ENCODE assay signal across 10 mouse cellular contexts in genomic region chr2:166215610-166216511, GRCm38 (mm10).
A peak's percentile ranks its signal among the peaks of the same experiment; 100 is the strongest.
DNase-seq lines count a peak whose midpoint lies in the region; ATAC-seq lines count a peak whose summit lies in the region.
"Had no signal": no experiment of that assay in that cellular context is flagged by ENCODE, and none has a peak within 500 bp of the region (broad histone marks: within the 10 kb centered on the region; RNA-seq: fewer than 3 reads in every experiment).

No protein-coding gene starts in this region.

- no peaks in the 10 kb centered on the region for H3K36me3 ChIP-seq in forebrain, embryonic 14.5 days (ENCODE audit: control insufficient read depth, insufficient read depth, low read length)
- H3K36me3 ChIP-seq: embryonic facial prominence, embryonic 15.5 days; limb, embryonic 13.5 days had no signal

- H3K4me1 ChIP-seq in forebrain, embryonic 14.5 days (ENCODE audit: control insufficient read depth, insufficient read depth, low read length): peaks cover 5% of the 10 kb centered on the region; the same call in 1 of the 2 replicates

- peak; percentile 46; the same call in 1 of the 2 replicates for ATAC-seq in forebrain, embryonic 14.5 days
- ATAC-seq in megakaryocyte-erythroid progenitor cell, adult 5-6 weeks (replicated peaks; ENCODE audit: low FRiP score, low TSS enrichment, poor library complexity, severe bottlenecking): no peak
- ATAC-seq in erythroid progenitor cell, adult 5-6 weeks (replicated peaks; ENCODE audit: low FRiP score, poor library complexity, severe bottlenecking): no peak

- no peak overlapping the region for H3K27ac ChIP-seq in forebrain, embryonic 14.5 days (ENCODE audit: low read depth, low read length)
- H3K27ac ChIP-seq: embryonic facial prominence, embryonic 15.5 days; limb, embryonic 13.5 days had no signal

- WGBS in forebrain, embryonic 14.5 days: 57% methylated on average over 18 of the region's 18 CpGs

- H3K9me3 ChIP-seq in forebrain, embryonic 14.5 days (replicated peaks; ENCODE audit: control insufficient read depth, low read length): no peaks in the 10 kb centered on the region
- H3K9me3 ChIP-seq: embryonic facial prominence, embryonic 15.5 days; limb, embryonic 13.5 days had no signal

- no peak overlapping the region for H3K4me3 ChIP-seq in forebrain, embryonic 14.5 days (ENCODE audit: low read depth, low read length)
- H3K4me3 ChIP-seq: embryonic facial prominence, embryonic 15.5 days; limb, embryonic 13.5 days had no signal

- H3K27me3 ChIP-seq in forebrain, embryonic 14.5 days (replicated peaks; ENCODE audit: control insufficient read depth, insufficient read depth, low read length): no peaks in the 10 kb centered on the region
- H3K27me3 ChIP-seq: limb, embryonic 13.5 days had no signal

- no peak overlapping the region for H3K4me2 ChIP-seq in forebrain, embryonic 14.5 days (ENCODE audit: low read length)
- H3K4me2 ChIP-seq: embryonic facial prominence, embryonic 15.5 days; limb, embryonic 13.5 days had no signal

- DNase-seq in left cerebral cortex, postnatal 4 days: peak; percentile 94
- no peak for DNase-seq in left cerebral cortex, adult 9 months (ENCODE audit: low spot score in 2 of 2)
- peak; percentile 63 for DNase-seq in forebrain, embryonic 14.5 days (ENCODE audit: low spot score)
- peak; percentile 79 for DNase-seq in kidney, postnatal 10 days
- DNase-seq in neural tube, embryonic 10.5 days (ENCODE audit: extremely low spot score, low spot score): peak; percentile 42
- DNase-seq in ovary, postnatal 10 days (ENCODE audit: low spot score): no peak

- intact Hi-C loops in left cerebral cortex, postnatal 4 days (cut with DNase I): no loop called here

- no peak overlapping the region for H3K9ac ChIP-seq in forebrain, embryonic 14.5 days (ENCODE audit: low read length)
- H3K9ac ChIP-seq: embryonic facial prominence, embryonic 15.5 days; limb, embryonic 13.5 days had no signal

Comparison
In these comparisons a context has a peak if more than half of its experiments do, and no peak if none do; other contexts are left out.
1. DNase-seq: peak in left cerebral cortex, postnatal 4 days (single experiment), forebrain, embryonic 14.5 days (single experiment), kidney, postnatal 10 days (single experiment) and neural tube, embryonic 10.5 days (single experiment); none in left cerebral cortex, adult 9 months (0 of 2) and ovary, postnatal 10 days (single experiment).